Mouse (Mus musculus) embryonic fibroblast, embryonic 13.5 days (primary cell): Measurements from ENCODE around the gene Mgat5.

Source experiments
- CTCF ChIP-seq: IDR thresholded peaks from 2 replicates; pipeline ENCODE4 v1.5.1; 2011; ENCODE audit warnings: mild to moderate bottlenecking, control low read depth, low read length, moderate library complexity, borderline replicate concordance; ENCODE audit not compliant: insufficient read depth
- POLR2A ChIP-seq: IDR thresholded peaks from 2 replicates; pipeline ENCODE4 v1.6.1; 2011; ENCODE audit warnings: low read depth, mild to moderate bottlenecking, control low read depth, low read length, moderate library complexity

DNA sequence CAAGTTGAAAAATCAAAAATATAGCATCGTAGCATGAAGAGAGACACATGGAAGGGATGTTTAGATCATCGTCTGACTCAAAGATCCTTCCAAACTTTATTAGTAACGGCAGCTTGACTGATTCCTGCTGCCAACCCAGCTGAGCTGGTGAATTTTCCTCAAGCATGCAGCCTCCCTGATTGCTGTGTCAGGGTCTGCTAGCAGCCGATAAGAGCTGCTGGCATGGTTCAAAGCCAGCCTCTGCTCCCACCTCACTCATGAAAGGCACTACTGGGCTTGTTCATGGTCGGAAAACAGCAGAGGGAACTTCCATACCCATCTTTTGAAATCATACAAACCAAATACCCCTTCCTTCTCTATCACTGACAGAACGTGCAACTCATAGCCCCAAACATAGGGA is 12.4 kb upstream of the Mgat5 start:
- TF ChIP-seq POLR2A (no peak), CTCF (no peak)
